Mouse (Mus musculus): ENCODE data around the gene Cyp2d11.

- TF ChIP-seq CTCF (IDR thresholded peaks at IDR 0.05; ENCODE audit: low read depth, low read length) (no peak), EP300 (IDR thresholded peaks at IDR 0.05; ENCODE audit: insufficient read depth, low read depth, low read length) (no peak), POLR2A (IDR thresholded peaks at IDR 0.05; ENCODE audit: insufficient read depth, low read length) (no peak)
These were observed 53.3 kb downstream of the Cyp2d11 start for GRCm38 (mm10) chr15:82340414-82341035.

All from ES-Bruce4 (cell line).